Mouse (Mus musculus): ENCODE results near the gene Tm9sf2. TPM values are rescaled to one million over a fixed set of nuclear protein-coding genes. Genes with fewer than 3 reads are reported as not detected.
"Not testable (repeated sequence)": the region's sequence is repeated elsewhere in the genome, so short reads cannot be mapped to it uniquely, and the experiment has no call there.

The Tm9sf2 gene
- polyA plus RNA-seq, 1 experiment from 2014 or later, result 121 TPM

DNA sequence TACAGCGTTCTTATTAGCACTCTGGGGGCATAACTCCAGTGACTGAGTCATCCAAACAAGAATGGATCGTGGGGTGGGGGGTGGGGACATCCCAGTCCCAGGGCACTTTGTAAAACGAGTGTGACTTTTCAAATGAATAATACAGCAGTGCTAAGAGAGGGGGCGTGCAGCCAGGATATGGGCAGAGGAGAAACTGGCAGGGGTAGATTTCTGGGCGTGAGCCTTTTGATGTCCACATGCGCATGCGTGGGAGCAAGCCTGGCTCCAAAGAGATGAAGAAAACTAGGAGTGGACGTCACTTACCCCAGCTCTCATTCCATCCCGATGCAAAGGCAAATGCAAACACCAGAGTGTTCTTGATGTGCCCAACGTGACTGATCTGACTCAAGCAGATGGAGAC lies 32.5 kb upstream of the Tm9sf2 start:
- Histone ChIP-seq H3K27ac (replicated peaks) (no peak overlapping the region), H3K9ac (no peak overlapping the region), H3K9me3 (no peaks in the 10 kb centered on the region), H3K36me3 (no peaks in the 10 kb centered on the region), H3K4me2 (no peak overlapping the region), H3K27me3 (no peaks in the 10 kb centered on the region), H3K4me3 (no peak overlapping the region), H3K4me1 (replicated peaks) (no peaks in the 10 kb centered on the region)
- 80% methylated on average over 10 of the region's 10 CpGs for WGBS
- ATAC-seq (ENCODE audit: low read depth), result no peak

DNA sequence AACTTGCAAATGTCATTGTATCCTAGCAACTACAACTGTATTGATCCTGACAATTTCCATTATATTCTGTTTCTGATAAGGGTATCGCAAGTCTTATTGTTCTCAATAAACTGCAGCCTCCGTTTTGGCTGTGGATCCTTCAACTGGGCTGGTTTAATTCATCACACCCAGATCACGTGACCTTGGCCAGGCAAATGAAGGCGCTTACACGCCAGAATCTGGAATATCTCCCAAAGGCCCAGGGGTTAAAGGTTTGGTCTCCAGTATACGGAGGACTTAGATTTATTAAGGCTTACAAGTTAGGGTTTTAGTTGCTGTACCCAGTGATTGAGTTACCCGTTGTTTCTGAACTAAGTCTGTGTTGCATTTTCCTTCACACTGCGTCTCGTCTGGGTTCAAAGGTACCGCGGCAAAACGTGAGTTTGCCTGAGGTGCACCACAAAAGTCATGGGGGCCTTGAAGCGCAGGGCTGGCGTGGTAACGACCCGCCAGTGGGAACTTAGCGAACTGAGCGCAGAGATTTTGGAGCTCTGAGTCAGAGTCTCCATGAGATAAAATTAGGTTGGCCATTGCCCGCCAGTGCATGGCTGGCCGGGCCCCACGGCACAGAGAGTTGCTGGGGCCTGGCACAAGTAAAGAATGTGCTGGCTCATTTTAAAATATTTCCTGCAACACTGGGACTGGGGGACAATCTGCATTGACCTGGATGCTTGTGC lies 31.2 kb upstream of the Tm9sf2 start:
- Histone ChIP-seq H3K4me1 (replicated peaks) (no peaks in the 10 kb centered on the region), H3K9ac (no peak overlapping the region), H3K27me3 (no peaks in the 10 kb centered on the region), H3K36me3 (no peaks in the 10 kb centered on the region), H3K27ac (replicated peaks) (no peak overlapping the region), H3K9me3 (no peaks in the 10 kb centered on the region), H3K4me2 (no peak overlapping the region), H3K4me3 (no peak overlapping the region)
- ATAC-seq (ENCODE audit: low read depth), result no peak
- 87% methylated on average over 21 of the region's 21 CpGs for WGBS

DNA sequence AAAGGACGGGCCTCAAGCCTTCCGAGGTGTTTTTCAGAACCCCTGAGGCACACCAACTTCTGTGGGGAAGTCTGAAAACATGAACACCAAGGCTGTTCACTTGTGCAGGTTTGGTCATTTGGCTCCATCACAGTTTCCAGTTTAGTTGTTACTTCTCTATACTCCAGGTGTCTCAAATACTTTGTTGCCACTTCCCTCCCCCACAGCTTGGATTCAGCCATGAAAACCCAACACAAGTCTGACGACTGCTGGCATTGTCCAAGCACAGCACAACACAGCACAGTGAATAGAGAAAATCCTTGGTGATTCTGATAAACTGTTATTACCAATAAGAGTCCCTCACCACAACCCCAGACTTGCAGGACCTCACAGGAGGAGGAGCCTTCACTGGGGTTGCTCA lies 29.8 kb upstream of the Tm9sf2 start:
- Histone ChIP-seq H3K36me3 (no peaks in the 10 kb centered on the region), H3K4me3 (no peak overlapping the region), H3K27ac (replicated peaks) (no peak overlapping the region), H3K4me1 (replicated peaks) (no peaks in the 10 kb centered on the region), H3K27me3 (no peaks in the 10 kb centered on the region), H3K4me2 (no peak overlapping the region), H3K9me3 (no peaks in the 10 kb centered on the region), H3K9ac (no peak overlapping the region)
- 78% methylated on average over 3 of the region's 3 CpGs for WGBS
- no peak for ATAC-seq (ENCODE audit: low read depth)

DNA sequence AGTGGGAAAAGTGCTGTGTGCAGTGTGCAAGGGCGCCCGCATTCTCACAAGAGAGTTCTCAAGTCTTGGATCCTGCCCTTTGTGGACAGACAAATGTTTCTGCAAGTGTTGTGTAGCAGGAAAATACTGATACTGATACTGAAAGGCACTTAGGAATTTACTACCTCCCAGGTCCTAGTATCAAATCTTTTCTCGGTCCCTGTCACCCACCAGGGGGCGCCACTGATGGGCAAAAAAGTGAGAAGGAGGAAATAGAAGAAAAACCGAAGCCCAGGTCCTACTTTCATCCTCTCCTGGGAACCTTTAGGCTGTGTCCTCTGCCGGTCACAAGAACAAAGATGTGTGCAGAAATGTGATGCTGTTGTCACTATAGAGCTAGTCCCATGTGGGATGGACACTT lies 27.4 kb upstream of the Tm9sf2 start:
- H3K4me3 ChIP-seq, result no peak overlapping the region
- H3K9ac ChIP-seq, result no peak overlapping the region
- H3K36me3 ChIP-seq, result no peaks in the 10 kb centered on the region
- no peaks in the 10 kb centered on the region for H3K4me1 ChIP-seq (replicated peaks)
- ATAC-seq (ENCODE audit: low read depth), result no peak
- WGBS, result 51% methylated on average over 6 of the region's 6 CpGs
- H3K9me3 ChIP-seq, result no peaks in the 10 kb centered on the region
- H3K27me3 ChIP-seq, result no peaks in the 10 kb centered on the region
- no peak overlapping the region for H3K4me2 ChIP-seq
- H3K27ac ChIP-seq (replicated peaks), result no peak overlapping the region

DNA sequence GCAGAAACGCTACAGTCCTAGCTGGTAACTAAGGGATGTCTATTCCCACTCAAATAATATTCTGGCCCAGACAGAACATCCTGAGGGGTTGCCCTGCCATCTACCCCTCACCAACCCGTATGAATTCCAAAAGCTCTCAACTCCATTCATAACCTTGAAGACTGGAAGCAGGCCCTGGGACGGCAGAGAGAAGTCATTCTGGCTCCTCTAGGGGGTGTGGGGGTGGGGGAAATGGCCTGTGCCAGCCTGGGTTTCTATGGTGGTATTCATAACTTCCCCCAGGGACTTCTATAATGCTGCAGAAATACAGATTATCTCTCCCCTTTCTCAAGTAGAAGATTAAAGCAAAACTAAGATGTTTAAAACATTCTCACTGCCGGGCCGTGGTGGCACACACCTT lies 26.9 kb upstream of the Tm9sf2 start:
- Histone ChIP-seq H3K4me1 (replicated peaks) (no peaks in the 10 kb centered on the region), H3K9me3 (peaks cover 4% of the 10 kb centered on the region; the same call in 1 of the 2 replicates), H3K4me3 (no peak overlapping the region), H3K27ac (replicated peaks) (no peak overlapping the region), H3K4me2 (no peak overlapping the region), H3K9ac (no peak overlapping the region), H3K36me3 (no peaks in the 10 kb centered on the region), H3K27me3 (no peaks in the 10 kb centered on the region)
- WGBS, result 81% methylated on average over 5 of the region's 5 CpGs
- ATAC-seq (ENCODE audit: low read depth), result no peak

DNA sequence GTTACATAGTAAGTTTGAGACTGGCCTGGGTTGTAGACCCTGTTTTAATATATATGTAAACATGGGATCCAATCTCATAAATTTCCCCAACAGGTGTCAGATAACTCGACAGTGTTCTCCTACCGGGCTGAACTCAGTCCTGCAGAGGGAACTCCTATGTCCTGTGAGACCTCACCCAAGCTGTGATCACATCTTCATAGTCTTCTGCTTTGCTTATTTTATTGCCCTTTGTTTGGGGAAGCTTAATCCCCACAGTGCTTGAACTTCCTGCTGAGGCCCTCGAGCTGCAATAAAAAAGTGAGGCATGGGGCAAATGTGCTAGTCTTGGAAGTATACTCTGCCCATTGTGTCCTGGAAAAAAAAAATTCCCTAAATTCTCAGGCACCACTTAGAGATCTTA lies 25.5 kb upstream of the Tm9sf2 start:
- no peaks in the 10 kb centered on the region for H3K27me3 ChIP-seq
- H3K27ac ChIP-seq (replicated peaks), result no peak overlapping the region
- H3K4me2 ChIP-seq, result no peak overlapping the region
- H3K9ac ChIP-seq, result no peak overlapping the region
- no peak for ATAC-seq (ENCODE audit: low read depth)
- no peaks in the 10 kb centered on the region for H3K4me1 ChIP-seq (replicated peaks)
- H3K4me3 ChIP-seq, result no peak overlapping the region
- peaks cover 8% of the 10 kb centered on the region; the same call in 1 of the 2 replicates for H3K9me3 ChIP-seq
- WGBS, result 48% methylated on average over 3 of the region's 3 CpGs
- H3K36me3 ChIP-seq, result no peaks in the 10 kb centered on the region

DNA sequence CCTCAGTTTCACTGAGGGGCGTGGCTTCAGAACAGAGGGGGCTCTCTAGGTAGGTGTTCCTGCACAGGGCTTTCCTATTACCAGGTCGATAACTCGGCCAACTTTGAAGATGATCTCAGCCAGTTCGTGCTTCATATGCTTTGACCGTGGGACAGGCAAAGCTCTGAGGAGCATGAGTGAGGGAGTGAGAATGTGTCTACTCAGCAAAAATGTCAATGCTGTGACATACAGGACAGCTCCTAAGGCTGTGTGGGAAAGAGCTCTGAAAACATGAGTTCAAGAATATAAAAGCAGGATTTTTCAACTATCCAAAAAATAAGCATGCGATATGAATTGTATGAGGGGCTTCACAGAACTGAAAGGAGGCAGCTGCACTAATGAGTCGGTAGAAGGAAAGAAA lies 23.3 kb upstream of the Tm9sf2 start:
- no peak overlapping the region for H3K4me2 ChIP-seq
- H3K4me3 ChIP-seq, result no peak overlapping the region
- WGBS, result 88% methylated on average over 7 of the region's 7 CpGs
- no peak overlapping the region for H3K9ac ChIP-seq
- H3K36me3 ChIP-seq, result no peaks in the 10 kb centered on the region
- no peaks in the 10 kb centered on the region for H3K27me3 ChIP-seq
- H3K9me3 ChIP-seq, result peaks cover 8% of the 10 kb centered on the region; the same call in 1 of the 2 replicates
- no peaks in the 10 kb centered on the region for H3K4me1 ChIP-seq (replicated peaks)
- no peak for ATAC-seq (ENCODE audit: low read depth)
- H3K27ac ChIP-seq (replicated peaks), result no peak overlapping the region

DNA sequence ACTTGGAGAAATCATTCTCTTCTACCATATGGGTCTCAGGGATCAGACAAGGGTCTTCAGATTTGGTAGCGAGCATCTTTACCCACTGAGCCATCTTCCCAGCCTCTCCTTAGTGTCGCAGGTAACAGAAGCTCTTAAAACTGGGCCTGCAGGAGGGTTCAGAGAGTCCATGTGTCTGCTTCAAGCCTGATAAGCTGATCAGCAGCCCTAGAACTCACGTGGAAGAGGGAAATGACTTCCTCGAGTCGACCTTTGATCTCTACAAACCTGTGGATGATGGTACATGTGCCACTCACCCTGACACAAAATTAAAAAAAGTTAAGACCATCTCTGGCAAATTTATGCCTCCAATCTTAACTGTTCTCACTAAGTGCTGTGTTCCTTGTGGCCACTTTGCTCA lies 18.9 kb upstream of the Tm9sf2 start:
- Histone ChIP-seq H3K9ac (no peak overlapping the region), H3K4me2 (no peak overlapping the region), H3K4me3 (no peak overlapping the region), H3K4me1 (replicated peaks) (no peaks in the 10 kb centered on the region), H3K27ac (replicated peaks) (no peak overlapping the region), H3K9me3 (peaks cover 8% of the 10 kb centered on the region; the same call in 1 of the 2 replicates), H3K27me3 (no peaks in the 10 kb centered on the region), H3K36me3 (no peaks in the 10 kb centered on the region)
- WGBS, result 85% methylated on average over 5 of the region's 5 CpGs
- no peak for ATAC-seq (ENCODE audit: low read depth)

DNA sequence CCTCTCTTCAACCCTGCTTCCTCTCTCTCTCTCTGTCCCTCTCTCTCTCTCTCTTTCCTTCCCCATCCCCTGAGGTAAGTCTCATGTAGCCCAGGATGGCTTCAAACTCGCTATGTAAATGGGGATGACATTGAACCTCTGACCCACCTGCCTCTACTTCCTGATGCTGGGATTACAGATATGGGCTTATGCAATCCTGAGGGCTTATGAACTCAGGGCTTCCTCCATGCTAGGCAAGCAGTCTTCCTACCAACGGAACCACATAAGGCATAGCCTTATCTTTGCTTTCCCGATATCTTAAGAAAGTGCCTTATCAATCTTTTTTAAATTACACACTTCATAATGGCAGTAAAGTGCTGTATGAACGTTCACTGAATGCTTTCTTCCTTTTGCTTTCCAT lies 14.5 kb upstream of the Tm9sf2 start:
- no peak overlapping the region for H3K4me3 ChIP-seq
- 77% methylated on average over 4 of the region's 4 CpGs for WGBS
- no peak overlapping the region for H3K9ac ChIP-seq
- no peak overlapping the region for H3K27ac ChIP-seq (replicated peaks)
- H3K4me2 ChIP-seq, result no peak overlapping the region
- H3K4me1 ChIP-seq (replicated peaks), result no peaks in the 10 kb centered on the region
- no peaks in the 10 kb centered on the region for H3K36me3 ChIP-seq
- no peaks in the 10 kb centered on the region for H3K27me3 ChIP-seq
- no peak for ATAC-seq (ENCODE audit: low read depth)
- H3K9me3 ChIP-seq, result no peaks in the 10 kb centered on the region

DNA sequence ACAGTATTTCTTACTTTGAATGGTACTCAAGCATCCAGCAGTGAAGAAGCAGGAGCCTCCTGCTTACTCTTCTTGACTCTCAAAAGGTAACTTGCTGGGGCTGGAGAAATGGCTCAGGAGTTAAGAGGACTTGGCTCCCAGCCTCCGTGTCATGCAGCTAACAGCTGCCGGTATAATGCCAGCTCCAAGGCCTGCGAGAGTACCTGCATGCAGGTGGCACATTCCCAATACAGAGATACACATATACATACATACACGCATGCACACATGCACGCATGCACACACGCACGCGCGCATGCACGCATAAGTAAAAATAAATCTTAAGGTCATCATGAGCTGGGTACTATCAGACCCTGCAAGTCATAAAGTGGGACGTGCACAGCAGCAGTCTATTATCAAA lies 10.5 kb upstream of the Tm9sf2 start:
- no peak overlapping the region for H3K4me3 ChIP-seq
- H3K9ac ChIP-seq, result no peak overlapping the region
- no peak for ATAC-seq (ENCODE audit: low read depth)
- no peak overlapping the region for H3K27ac ChIP-seq (replicated peaks)
- no peaks in the 10 kb centered on the region for H3K27me3 ChIP-seq
- no peaks in the 10 kb centered on the region for H3K9me3 ChIP-seq
- 94% methylated on average over 11 of the region's 11 CpGs for WGBS
- no peaks in the 10 kb centered on the region for H3K4me1 ChIP-seq (replicated peaks)
- H3K4me2 ChIP-seq, result no peak overlapping the region
- H3K36me3 ChIP-seq, result no peaks in the 10 kb centered on the region

DNA sequence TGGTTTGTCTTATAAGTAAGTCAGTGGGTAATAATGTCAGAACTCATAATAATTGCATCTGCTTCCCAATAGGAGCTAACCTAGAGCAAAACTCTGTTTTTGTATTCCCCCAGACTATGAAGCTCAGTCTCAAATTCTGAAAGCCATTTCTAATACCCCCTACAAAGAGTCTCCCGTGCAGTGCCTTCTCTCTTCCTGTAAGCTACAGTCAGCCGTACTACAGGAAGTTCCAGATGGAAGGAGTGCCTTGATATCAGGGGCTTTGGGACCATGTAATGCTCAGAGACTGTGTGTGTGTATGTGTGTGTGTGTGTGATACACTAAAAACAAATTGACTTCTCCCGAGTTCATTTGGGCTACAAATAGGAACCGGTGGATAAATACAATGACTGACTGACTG lies 7.3 kb upstream of the Tm9sf2 start:
- ATAC-seq (ENCODE audit: low read depth), result no peak

DNA sequence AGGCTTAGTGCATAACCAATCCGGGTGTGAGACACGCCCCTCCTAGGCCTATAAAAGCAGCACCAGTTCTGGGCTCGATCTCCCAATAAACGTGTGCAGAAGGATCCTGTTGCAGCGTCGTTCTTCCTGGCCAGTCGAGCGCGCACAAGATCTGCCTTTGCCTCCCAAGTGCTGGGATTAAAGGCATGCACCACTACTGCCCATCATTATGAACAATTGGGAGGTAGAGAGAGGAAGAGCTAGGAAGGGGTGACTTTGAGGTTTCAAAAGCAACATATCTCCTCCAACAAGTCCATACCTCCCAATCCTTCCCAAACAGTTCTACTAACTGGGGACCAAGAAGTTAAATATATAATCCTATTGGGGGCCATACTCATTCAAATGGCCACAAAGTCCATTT lies 4.9 kb upstream of the Tm9sf2 start:
- H3K4me1 ChIP-seq (replicated peaks), result peaks cover 18% of the 10 kb centered on the region
- H3K27ac ChIP-seq (replicated peaks); H3K9me3 ChIP-seq; ATAC-seq (ENCODE audit: low read depth); H3K36me3 ChIP-seq; H3K4me2 ChIP-seq; H3K4me3 ChIP-seq; H3K9ac ChIP-seq; H3K27me3 ChIP-seq: not testable (repeated sequence)
- WGBS, result 91% methylated on average over 9 of the region's 9 CpGs

More for the DNA sequence above, 7.3 kb upstream of the Tm9sf2 start:
- Histone ChIP-seq H3K27ac (replicated peaks) (no peak overlapping the region), H3K4me2 (no peak overlapping the region), H3K9me3 (no peaks in the 10 kb centered on the region), H3K4me3 (no peak overlapping the region), H3K27me3 (no peaks in the 10 kb centered on the region), H3K36me3 (no peaks in the 10 kb centered on the region), H3K9ac (no peak overlapping the region), H3K4me1 (replicated peaks) (peaks cover 3% of the 10 kb centered on the region; the same call in 1 of the 2 replicates)
- 91% methylated on average over 4 of the region's 4 CpGs for WGBS

DNA sequence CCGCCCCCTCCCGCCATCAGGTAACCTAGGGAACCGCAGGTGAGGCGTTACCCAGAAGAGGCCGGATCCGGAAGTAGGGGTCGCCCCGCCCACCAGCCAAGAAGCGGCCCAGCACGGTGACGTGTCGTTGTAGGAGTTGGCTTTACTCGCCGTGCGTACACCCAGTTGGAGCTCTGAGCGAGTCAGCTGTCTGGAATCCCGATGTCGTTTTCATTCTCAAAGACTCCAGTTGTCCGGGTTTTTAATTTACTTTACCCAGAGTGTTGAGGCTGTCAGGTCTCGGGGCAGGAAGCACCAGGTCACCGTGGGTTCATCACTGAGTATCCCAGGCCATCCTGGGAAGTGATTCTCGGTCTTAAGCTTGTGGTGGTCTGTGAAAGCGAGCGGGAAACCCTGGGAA lies 2.0 kb upstream of the Tm9sf2 start:
- peak overlapping the region; percentile 73 for H3K9ac ChIP-seq
- no peaks in the 10 kb centered on the region for H3K9me3 ChIP-seq
- peaks cover 42% of the 10 kb centered on the region for H3K4me1 ChIP-seq (replicated peaks)
- peak overlapping the region; percentile 86 for H3K4me2 ChIP-seq
- peak overlapping the region; percentile 46 for H3K4me3 ChIP-seq
- no peaks in the 10 kb centered on the region for H3K36me3 ChIP-seq
- ATAC-seq (ENCODE audit: low read depth), result peak; percentile 93
- peak overlapping the region; percentile 92 for H3K27ac ChIP-seq (replicated peaks)
- no peaks in the 10 kb centered on the region for H3K27me3 ChIP-seq
- WGBS, result 1% methylated on average over 24 of the region's 24 CpGs

All from neural tube, embryonic 13.5 days (tissue).